Mouse (Mus musculus): ENCODE data around the gene Fkbp1a. TPM values are rescaled to one million over a fixed set of nuclear protein-coding genes. Genes with fewer than 3 reads are reported as not detected.

Fkbp1a gene
- 568 and 608 TPM in 2 replicates for polyA plus RNA-seq (2015; fragmentation: Nextera tagmentation; extraction: Ambion mirVana)

DNA sequence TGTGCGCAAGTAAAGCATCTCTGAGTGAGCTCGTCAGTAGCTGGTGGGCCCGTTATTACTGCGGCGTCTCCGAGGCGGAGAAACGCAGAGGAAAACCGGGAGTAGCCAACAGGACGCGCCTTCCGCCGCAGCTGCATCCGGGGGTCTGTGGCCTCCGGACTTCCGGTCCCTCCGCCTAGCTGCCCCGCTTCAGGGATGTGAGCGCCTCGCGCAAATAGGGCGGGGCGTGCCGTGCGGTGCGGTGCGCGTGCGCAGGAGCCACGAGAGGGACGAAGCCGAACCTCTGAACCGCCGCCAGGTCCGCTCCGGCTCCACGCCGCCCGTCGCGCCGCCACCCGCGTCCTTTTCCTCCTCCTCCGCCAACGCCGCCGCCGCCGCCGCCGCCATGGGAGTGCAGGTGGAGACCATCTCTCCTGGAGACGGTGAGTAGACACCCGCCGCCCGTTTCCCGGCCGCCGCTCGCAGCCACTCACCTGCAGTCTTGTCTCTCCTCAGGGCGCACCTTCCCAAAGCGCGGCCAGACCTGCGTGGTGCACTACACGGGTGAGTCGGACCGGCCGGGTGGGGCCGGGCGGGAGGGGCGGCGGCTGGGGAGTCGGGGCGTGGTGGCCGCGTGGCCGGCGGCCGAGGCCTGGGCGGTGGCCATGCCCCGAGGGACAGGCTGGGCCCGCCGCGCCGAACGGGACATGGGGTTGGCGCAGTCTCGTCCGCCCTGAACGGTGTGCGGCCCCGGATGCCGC lies at the start of gene Fkbp1a:
TSS of gene Fkbp1a (plus strand) at position 161 of the 740 bp plus-strand sequence.
- ATAC-seq, result peak; percentile 97
- 0% methylated on average over 78 of the region's 93 CpGs for WGBS
- peak within 1 kb of the TSS; percentile 91 for H3K4me2 ChIP-seq (ENCODE audit: low read length)

DNA sequence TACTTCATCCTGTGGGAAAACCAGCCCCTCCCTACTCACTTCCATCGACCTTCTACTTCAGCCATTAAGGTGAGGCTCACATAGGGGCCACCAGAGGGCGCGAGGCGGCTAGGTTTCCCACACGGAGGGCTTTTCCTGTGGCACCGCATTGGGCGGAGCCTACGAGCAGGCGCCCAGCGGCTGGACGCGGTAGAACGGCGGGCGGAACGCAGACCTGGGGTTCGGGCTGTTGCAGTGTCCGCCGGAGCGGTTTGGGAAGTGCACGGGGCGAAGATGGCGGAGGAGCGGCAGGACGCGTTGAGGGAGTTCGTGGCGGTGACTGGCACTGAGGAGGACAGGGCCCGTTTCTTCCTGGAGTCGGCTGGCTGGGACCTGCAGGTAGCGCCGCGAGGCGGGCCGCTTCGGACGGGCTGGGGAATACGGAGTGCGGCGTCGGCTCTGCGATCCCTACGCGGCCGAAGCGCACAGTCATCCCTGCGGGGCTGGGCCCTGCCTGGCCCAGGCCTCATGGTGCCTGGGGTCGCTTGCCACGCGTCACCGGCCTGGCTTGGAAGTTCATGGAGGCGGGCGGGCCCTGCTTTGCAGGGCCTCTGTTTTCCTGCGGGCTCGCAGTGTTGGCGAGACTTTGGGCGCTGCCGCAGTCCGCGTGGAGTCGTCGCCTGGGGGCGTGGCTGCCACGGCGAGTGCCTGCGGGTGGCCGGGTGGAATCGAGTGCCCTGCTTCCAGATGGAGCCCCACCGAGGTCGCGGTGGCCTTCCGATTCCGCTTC lies 48.1 kb upstream of the Fkbp1a start, which contains the start of gene Nsfl1c:
TSS of gene Nsfl1c (plus strand) at position 148 of the 769 bp plus-strand sequence.
- H3K27ac ChIP-seq (ENCODE audit: low read length), result peak within 1 kb of the TSS; percentile 74
- H3K9ac ChIP-seq (ENCODE audit: low read depth, low read length), result peak within 1 kb of the TSS; percentile 93
- peaks cover 21% of the 10 kb centered on the region for H3K4me1 ChIP-seq (ENCODE audit: control insufficient read depth, insufficient read depth, low read length)
- peak; percentile 100 for ATAC-seq
- H3K36me3 ChIP-seq (ENCODE audit: control insufficient read depth, insufficient read depth, low read length), result peaks cover 3% of the 10 kb centered on the region; the same call in 1 of the 2 replicates
- peak within 1 kb of the TSS; percentile 87 for H3K4me2 ChIP-seq (ENCODE audit: low read length)
- WGBS, result 0% methylated on average over 73 of the region's 73 CpGs
- peak within 1 kb of the TSS; percentile 94 for H3K4me3 ChIP-seq (ENCODE audit: low read depth, low read length)
- no peaks in the 10 kb centered on the region for H3K27me3 ChIP-seq (ENCODE audit: control insufficient read depth, insufficient read depth, low read depth, low read length)
- no peaks in the 10 kb centered on the region for H3K9me3 ChIP-seq (replicated peaks; ENCODE audit: control insufficient read depth, low read length, poor library complexity, severe bottlenecking)

More for the DNA sequence above, at the start of gene Fkbp1a:
- peaks cover 34% of the 10 kb centered on the region for H3K4me1 ChIP-seq (ENCODE audit: control insufficient read depth, insufficient read depth, low read length)
- H3K27ac ChIP-seq (ENCODE audit: low read length), result peak within 1 kb of the TSS; percentile 90
- H3K27me3 ChIP-seq (ENCODE audit: control insufficient read depth, insufficient read depth, low read depth, low read length), result no peaks in the 10 kb centered on the region
- no peaks in the 10 kb centered on the region for H3K9me3 ChIP-seq (replicated peaks; ENCODE audit: control insufficient read depth, low read length, poor library complexity, severe bottlenecking)
- peak within 1 kb of the TSS; percentile 82 for H3K4me3 ChIP-seq (ENCODE audit: low read depth, low read length)
- peak within 1 kb of the TSS; percentile 96 for H3K9ac ChIP-seq (ENCODE audit: low read depth, low read length)
- peaks cover 4% of the 10 kb centered on the region; the same call in 1 of the 2 replicates for H3K36me3 ChIP-seq (ENCODE audit: control insufficient read depth, insufficient read depth, low read length)

DNA sequence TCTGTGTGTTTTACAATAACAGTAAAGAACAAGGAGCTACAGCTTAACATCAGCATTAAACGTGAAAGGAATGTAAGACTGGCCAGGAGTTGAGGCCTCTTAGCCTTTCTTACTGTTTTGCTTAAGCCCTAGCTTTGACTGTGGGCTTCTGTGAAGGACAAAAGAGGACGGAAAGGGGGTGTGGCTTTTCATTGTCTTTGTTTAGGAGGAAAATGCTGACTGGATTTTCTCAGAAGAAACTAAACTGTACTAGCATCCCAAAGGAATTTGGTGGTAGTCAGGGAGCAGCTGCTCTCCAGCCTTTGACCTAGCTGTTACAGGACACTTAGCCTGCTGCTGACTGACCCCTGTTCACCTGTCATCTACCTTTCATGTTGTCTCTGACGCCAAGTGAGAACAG lies 43.9 kb upstream of the Fkbp1a start:
- H3K27me3 ChIP-seq (ENCODE audit: control insufficient read depth, insufficient read depth, low read depth, low read length), result no peaks in the 10 kb centered on the region
- no peak overlapping the region for H3K4me3 ChIP-seq (ENCODE audit: low read depth, low read length)
- ATAC-seq, result no peak
- H3K36me3 ChIP-seq (ENCODE audit: control insufficient read depth, insufficient read depth, low read length), result peaks cover 8% of the 10 kb centered on the region
- H3K4me2 ChIP-seq (ENCODE audit: low read length), result no peak overlapping the region
- H3K4me1 ChIP-seq (ENCODE audit: control insufficient read depth, insufficient read depth, low read length), result peaks cover 21% of the 10 kb centered on the region
- H3K27ac ChIP-seq (ENCODE audit: low read length), result no peak overlapping the region
- no peak overlapping the region for H3K9ac ChIP-seq (ENCODE audit: low read depth, low read length)
- no peaks in the 10 kb centered on the region for H3K9me3 ChIP-seq (replicated peaks; ENCODE audit: control insufficient read depth, low read length, poor library complexity, severe bottlenecking)
- WGBS, result 41% methylated on average over 3 of the region's 3 CpGs

DNA sequence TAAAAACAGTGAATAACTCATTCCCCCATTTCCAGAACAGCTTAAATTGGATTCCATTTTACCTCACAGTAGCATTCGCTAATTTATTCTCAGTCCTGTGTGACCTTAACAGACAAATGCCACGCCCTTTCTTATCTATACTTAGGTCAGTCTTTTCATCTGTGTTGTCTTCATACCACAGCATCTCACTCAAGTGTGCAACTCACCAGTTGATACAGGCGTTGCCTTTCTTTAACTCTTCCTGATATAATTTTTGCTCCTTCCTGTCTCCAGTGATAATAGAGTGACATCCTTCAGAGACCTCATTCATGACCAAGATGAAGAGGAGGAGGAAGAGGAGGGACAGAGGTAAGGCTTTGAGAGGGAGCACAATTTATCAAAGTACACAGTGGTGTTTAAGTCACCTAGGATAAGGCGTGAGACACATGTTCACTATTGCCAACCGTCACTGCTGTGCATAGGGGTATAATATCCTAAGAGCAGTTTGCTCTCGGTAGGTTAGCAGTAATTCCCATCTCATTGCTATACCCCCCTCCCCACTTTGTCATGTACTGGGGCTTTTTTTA lies 41.8 kb upstream of the Fkbp1a start:
- no peak for ATAC-seq
- H3K4me1 ChIP-seq (ENCODE audit: control insufficient read depth, insufficient read depth, low read length), result peaks cover 13% of the 10 kb centered on the region
- no peak overlapping the region for H3K4me2 ChIP-seq (ENCODE audit: low read length)
- H3K4me3 ChIP-seq (ENCODE audit: low read depth, low read length), result no peak overlapping the region
- WGBS, result 94% methylated on average over 6 of the region's 6 CpGs
- H3K9ac ChIP-seq (ENCODE audit: low read depth, low read length), result no peak overlapping the region
- H3K27ac ChIP-seq (ENCODE audit: low read length), result no peak overlapping the region
- H3K9me3 ChIP-seq (replicated peaks; ENCODE audit: control insufficient read depth, low read length, poor library complexity, severe bottlenecking), result no peaks in the 10 kb centered on the region
- no peaks in the 10 kb centered on the region for H3K27me3 ChIP-seq (ENCODE audit: control insufficient read depth, insufficient read depth, low read depth, low read length)
- peaks cover 18% of the 10 kb centered on the region for H3K36me3 ChIP-seq (ENCODE audit: control insufficient read depth, insufficient read depth, low read length)

DNA sequence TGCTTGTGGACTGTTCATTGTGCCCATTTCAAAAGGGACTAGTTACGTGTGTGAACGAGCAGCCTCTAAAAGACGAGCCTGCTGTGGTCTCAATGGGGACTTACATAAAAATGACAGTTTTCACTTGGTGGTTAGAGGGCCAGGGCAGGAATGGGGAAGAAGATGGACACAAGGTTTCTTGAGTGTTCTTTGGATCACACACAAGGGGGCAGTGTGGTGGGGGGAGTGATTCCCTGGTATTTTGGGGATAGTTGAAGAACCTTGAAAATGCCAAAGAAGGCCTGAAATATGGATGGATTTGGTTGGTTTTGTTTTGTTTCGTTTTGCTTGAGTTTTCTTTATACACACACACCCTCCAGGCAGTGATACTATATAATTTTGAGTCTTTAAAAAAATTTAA lies 38.1 kb upstream of the Fkbp1a start:
- no peak for ATAC-seq
- no peak overlapping the region for H3K4me3 ChIP-seq (ENCODE audit: low read depth, low read length)
- H3K9me3 ChIP-seq (replicated peaks; ENCODE audit: control insufficient read depth, low read length, poor library complexity, severe bottlenecking), result no peaks in the 10 kb centered on the region
- H3K4me2 ChIP-seq (ENCODE audit: low read length), result no peak overlapping the region
- no peaks in the 10 kb centered on the region for H3K4me1 ChIP-seq (ENCODE audit: control insufficient read depth, insufficient read depth, low read length)
- no peak overlapping the region for H3K9ac ChIP-seq (ENCODE audit: low read depth, low read length)
- H3K27me3 ChIP-seq (ENCODE audit: control insufficient read depth, insufficient read depth, low read depth, low read length), result no peaks in the 10 kb centered on the region
- H3K27ac ChIP-seq (ENCODE audit: low read length), result no peak overlapping the region
- 87% methylated on average over 4 of the region's 4 CpGs for WGBS
- H3K36me3 ChIP-seq (ENCODE audit: control insufficient read depth, insufficient read depth, low read length), result peaks cover 36% of the 10 kb centered on the region

DNA sequence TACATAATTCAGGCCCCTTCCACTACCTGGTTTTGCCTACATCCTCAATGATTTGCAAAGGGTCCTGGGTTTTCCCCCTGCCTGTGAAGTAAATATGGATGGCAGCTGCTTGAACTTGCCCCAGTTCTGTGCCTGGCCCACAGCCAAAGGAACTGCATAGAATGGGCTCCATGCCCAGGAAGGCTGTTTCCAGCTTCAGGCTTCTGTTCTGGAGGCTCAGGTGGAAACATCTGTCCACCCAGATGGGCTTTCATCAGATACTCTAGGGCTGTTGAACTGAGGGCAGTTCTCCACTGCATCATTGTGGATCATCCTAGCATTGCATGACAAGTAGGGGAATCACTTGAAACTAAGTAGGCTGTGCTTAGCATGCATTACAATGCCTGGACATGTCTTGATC lies 30.1 kb upstream of the Fkbp1a start:
- Histone ChIP-seq H3K4me1 (ENCODE audit: control insufficient read depth, insufficient read depth, low read length) (no peaks in the 10 kb centered on the region), H3K9ac (ENCODE audit: low read depth, low read length) (no peak overlapping the region), H3K27me3 (ENCODE audit: control insufficient read depth, insufficient read depth, low read depth, low read length) (no peaks in the 10 kb centered on the region), H3K9me3 (replicated peaks; ENCODE audit: control insufficient read depth, low read length, poor library complexity, severe bottlenecking) (no peaks in the 10 kb centered on the region), H3K4me2 (ENCODE audit: low read length) (no peak overlapping the region), H3K27ac (ENCODE audit: low read length) (no peak overlapping the region), H3K36me3 (ENCODE audit: control insufficient read depth, insufficient read depth, low read length) (peaks cover 60% of the 10 kb centered on the region), H3K4me3 (ENCODE audit: low read depth, low read length) (no peak overlapping the region)
- ATAC-seq, result no peak

DNA sequence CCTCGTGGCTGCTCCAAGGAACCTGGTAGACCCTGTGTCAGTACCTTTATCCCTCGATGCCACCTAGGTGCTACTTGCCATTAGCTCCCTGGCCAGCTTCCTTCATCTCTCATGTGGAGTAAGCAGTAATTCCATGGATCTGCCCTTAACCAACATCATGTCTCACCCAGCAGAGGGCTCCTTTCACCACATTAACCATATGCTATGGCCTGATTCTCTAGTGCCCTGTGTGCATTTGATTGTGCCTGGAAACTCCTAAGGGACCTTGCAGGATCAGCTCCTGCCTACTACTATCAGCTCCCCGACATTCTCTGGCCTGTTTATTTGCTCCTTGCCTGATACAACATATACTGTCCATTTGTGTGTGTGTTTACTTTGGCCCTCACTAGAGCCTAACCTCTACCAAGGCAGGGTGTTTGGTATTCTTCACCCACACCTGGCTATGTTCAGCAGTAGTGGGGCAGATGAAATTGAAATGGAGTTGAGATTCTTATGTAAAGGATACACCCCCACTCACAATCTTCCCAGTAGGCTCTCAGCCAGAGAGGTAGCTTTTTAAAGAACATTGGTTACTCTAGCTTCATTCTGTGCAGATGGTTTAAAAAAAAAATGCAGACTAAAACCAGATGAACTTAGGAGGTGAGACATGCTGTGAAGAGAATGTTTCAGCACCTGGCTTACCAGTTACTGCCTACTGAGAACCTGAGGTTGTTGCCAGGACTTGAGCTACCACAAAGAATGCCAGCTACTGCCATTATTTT lies 28.6 kb upstream of the Fkbp1a start:
- Histone ChIP-seq H3K27me3 (ENCODE audit: control insufficient read depth, insufficient read depth, low read depth, low read length) (no peaks in the 10 kb centered on the region), H3K4me1 (ENCODE audit: control insufficient read depth, insufficient read depth, low read length) (no peaks in the 10 kb centered on the region), H3K9me3 (replicated peaks; ENCODE audit: control insufficient read depth, low read length, poor library complexity, severe bottlenecking) (no peaks in the 10 kb centered on the region), H3K4me3 (ENCODE audit: low read depth, low read length) (no peak overlapping the region), H3K9ac (ENCODE audit: low read depth, low read length) (no peak overlapping the region), H3K36me3 (ENCODE audit: control insufficient read depth, insufficient read depth, low read length) (peaks cover 58% of the 10 kb centered on the region), H3K27ac (ENCODE audit: low read length) (no peak overlapping the region), H3K4me2 (ENCODE audit: low read length) (no peak overlapping the region)
- WGBS, result 90% methylated on average over 3 of the region's 3 CpGs
- ATAC-seq, result no peak

DNA sequence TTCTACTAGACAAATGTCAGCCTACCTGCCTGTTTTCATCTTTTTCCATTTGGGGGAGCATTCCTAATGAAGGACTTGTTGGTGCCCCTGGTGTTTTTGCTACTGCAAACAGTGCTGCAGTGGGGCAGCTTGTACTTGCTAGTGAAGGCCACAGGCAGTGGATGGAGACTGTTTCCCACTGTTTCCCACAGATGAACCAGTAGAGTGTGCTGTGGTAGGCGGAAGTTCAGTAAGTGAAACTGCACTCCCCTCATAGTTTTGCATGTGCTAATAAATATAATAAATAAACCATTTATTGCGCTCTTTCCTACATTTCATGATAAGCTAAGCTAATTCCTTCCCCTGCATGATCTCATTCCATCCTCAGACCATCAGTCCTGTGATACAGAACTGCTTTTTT lies 23.3 kb upstream of the Fkbp1a start:
- H3K9ac ChIP-seq (ENCODE audit: low read depth, low read length), result no peak overlapping the region
- no peaks in the 10 kb centered on the region for H3K4me1 ChIP-seq (ENCODE audit: control insufficient read depth, insufficient read depth, low read length)
- no peak overlapping the region for H3K4me2 ChIP-seq (ENCODE audit: low read length)
- WGBS, result 94% methylated on average over 2 of the region's 2 CpGs
- H3K36me3 ChIP-seq (ENCODE audit: control insufficient read depth, insufficient read depth, low read length), result peaks cover 30% of the 10 kb centered on the region
- no peak overlapping the region for H3K27ac ChIP-seq (ENCODE audit: low read length)
- no peaks in the 10 kb centered on the region for H3K27me3 ChIP-seq (ENCODE audit: control insufficient read depth, insufficient read depth, low read depth, low read length)
- no peak for ATAC-seq
- H3K4me3 ChIP-seq (ENCODE audit: low read depth, low read length), result no peak overlapping the region
- H3K9me3 ChIP-seq (replicated peaks; ENCODE audit: control insufficient read depth, low read length, poor library complexity, severe bottlenecking), result no peaks in the 10 kb centered on the region

All from midbrain, embryonic 16.5 days (tissue).